Mouse (Mus musculus) MEL-GATA-1-ER (cell line): ENCODE measurements around the gene Parl.

ENCODE experiments used
- DNase-seq: peaks from one replicate; pipeline ENCODE4 v3.0.0-alpha.2; 2012; ENCODE audit warnings: low read depth; ENCODE audit errors: extremely low read depth

The Parl gene

DNA sequence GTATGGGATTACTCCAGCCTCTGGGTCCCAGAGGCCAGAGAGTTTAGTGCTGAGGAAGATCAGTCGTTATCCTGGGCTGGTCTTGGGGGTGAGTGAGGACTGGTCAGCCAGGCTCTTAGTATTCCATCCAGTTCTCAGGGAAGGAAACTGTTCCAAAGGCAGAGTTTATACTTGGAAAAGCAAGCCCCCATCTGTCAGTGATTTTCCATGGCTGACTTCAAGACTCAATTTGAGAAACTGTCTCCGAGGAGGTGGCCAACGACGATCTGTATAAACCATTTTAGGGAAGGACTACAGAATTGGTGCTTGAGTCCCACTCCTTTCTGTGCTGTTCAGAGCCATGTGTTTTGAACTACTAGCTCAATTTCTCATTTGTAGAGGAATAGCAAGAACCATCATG, 63.5 kb downstream of the Parl start:
- DNase-seq, result no peak

DNA sequence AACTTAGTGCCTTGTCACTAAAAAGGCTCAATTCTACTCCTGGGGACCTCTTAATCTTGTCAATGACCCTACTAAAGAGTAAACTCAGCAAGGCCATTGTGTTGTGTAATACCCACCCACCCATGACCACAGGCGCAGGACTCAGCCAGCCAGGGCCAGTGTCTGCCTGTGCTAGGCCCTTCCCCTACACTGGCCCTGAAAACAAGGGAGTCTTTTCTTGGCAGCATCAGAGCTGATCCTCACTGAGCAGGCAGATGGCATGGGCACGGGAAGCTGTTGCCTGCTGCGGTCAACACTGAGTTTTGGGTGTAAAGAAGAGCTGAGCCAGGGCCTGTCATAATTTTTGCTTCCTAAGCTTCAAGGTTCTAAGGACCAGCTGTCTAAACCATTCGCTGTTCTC, 64.8 kb downstream of the Parl start:
- no peak for DNase-seq

DNA sequence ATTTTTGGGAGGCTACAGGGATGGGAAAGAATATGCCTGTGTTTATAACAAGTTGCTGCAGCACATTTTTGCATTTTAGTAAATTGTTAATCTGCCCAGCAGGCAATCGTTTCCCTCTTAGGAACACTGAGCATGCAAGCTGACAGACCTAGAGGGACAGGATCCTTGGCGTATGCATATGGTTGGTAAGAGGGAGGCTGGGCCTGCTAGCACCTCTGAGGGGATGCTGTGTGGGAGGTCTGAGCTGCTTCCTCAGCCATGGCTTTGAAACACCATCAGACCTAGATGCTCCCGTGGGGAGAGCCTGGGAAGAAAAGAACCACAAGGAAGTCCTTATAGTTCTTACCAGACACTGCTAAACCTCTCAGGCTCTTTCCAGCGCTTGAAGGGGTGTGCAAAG, 67.8 kb downstream of the Parl start:
- DNase-seq, result no peak
